Mouse (Mus musculus): Measurements from ENCODE around the gene Gm12355.
A peak's percentile ranks its signal among the peaks of the same experiment; 100 is the strongest.

The Gm12355 gene

GRCm38 (mm10) chr11:98603953-98604352 is 21.5 kb downstream of the Gm12355 start:
- no peak for DNase-seq (ENCODE audit: inconsistent ontology term)

- peak; percentile 38 for DNase-seq (ENCODE audit: inconsistent ontology term)
These were observed 23.3 kb downstream of the Gm12355 start for GRCm38 (mm10) chr11:98602090-98602690.

- DNase-seq (ENCODE audit: inconsistent ontology term): no peak
These were observed 26.2 kb downstream of the Gm12355 start for GRCm38 (mm10) chr11:98599291-98599690.

- DNase-seq (ENCODE audit: inconsistent ontology term): no peak
These were observed 26.6 kb downstream of the Gm12355 start for GRCm38 (mm10) chr11:98598851-98599290.

GRCm38 (mm10) chr11:98597991-98598390 is 27.5 kb downstream of the Gm12355 start, which contains the start of gene Lrrc3c:
Lrrc3c (plus strand) TSS chr11:98598291.
- DNase-seq (ENCODE audit: inconsistent ontology term): no peak

- DNase-seq (ENCODE audit: inconsistent ontology term): peak; percentile 47
These were observed 28.1 kb downstream of the Gm12355 start for GRCm38 (mm10) chr11:98597363-98597762.

GRCm38 (mm10) chr11:98595955-98596354 is 29.5 kb downstream of the Gm12355 start:
- DNase-seq (ENCODE audit: inconsistent ontology term): no peak

- no peak for DNase-seq (ENCODE audit: inconsistent ontology term)
These were observed 30.0 kb downstream of the Gm12355 start for GRCm38 (mm10) chr11:98595473-98595872.

- no peak for DNase-seq (ENCODE audit: inconsistent ontology term)
These were observed 30.4 kb downstream of the Gm12355 start for GRCm38 (mm10) chr11:98595021-98595420.

GRCm38 (mm10) chr11:98590548-98591445 is 34.7 kb downstream of the Gm12355 start:
- DNase-seq (ENCODE audit: inconsistent ontology term): no peak

GRCm38 (mm10) chr11:98589306-98589705 is 36.2 kb downstream of the Gm12355 start:
- DNase-seq (ENCODE audit: inconsistent ontology term): no peak

GRCm38 (mm10) chr11:98588833-98589281 is 36.6 kb downstream of the Gm12355 start:
- peak; percentile 88 for DNase-seq (ENCODE audit: inconsistent ontology term)

- DNase-seq (ENCODE audit: inconsistent ontology term): peak; percentile 90
These were observed 37.5 kb downstream of the Gm12355 start for GRCm38 (mm10) chr11:98587684-98588546.

GRCm38 (mm10) chr11:98586892-98587563 is 38.4 kb downstream of the Gm12355 start, which contains the start of gene Ormdl3:
Ormdl3 (minus strand) TSS chr11:98587368.
- peak; percentile 99 for DNase-seq (ENCODE audit: inconsistent ontology term)

GRCm38 (mm10) chr11:98586087-98586891 is 39.2 kb downstream of the Gm12355 start:
- DNase-seq (ENCODE audit: inconsistent ontology term): peak; percentile 21

GRCm38 (mm10) chr11:98584629-98585177 is 40.8 kb downstream of the Gm12355 start:
- DNase-seq (ENCODE audit: inconsistent ontology term): no peak

- DNase-seq (ENCODE audit: inconsistent ontology term): no peak
These were observed 41.3 kb downstream of the Gm12355 start for GRCm38 (mm10) chr11:98584146-98584545.

GRCm38 (mm10) chr11:98583571-98583970 is 41.9 kb downstream of the Gm12355 start:
- DNase-seq (ENCODE audit: inconsistent ontology term): no peak

GRCm38 (mm10) chr11:98583265-98583552 is 42.3 kb downstream of the Gm12355 start:
- no peak for DNase-seq (ENCODE audit: inconsistent ontology term)

Measured in Muller cell, postnatal 12 days (primary cell).